Mouse (Mus musculus): Measurements from ENCODE around the gene Calm4.

The Calm4 gene

GRCm38 (mm10) chr13:3861251-3861650, 23.7 kb downstream of the Calm4 start:
- DNase-seq, result no peak

- no peak for DNase-seq
These were observed 24.8 kb downstream of the Calm4 start for GRCm38 (mm10) chr13:3862325-3862724.

- no peak for DNase-seq
These were observed 25.5 kb downstream of the Calm4 start for GRCm38 (mm10) chr13:3862922-3863580.

DNA sequence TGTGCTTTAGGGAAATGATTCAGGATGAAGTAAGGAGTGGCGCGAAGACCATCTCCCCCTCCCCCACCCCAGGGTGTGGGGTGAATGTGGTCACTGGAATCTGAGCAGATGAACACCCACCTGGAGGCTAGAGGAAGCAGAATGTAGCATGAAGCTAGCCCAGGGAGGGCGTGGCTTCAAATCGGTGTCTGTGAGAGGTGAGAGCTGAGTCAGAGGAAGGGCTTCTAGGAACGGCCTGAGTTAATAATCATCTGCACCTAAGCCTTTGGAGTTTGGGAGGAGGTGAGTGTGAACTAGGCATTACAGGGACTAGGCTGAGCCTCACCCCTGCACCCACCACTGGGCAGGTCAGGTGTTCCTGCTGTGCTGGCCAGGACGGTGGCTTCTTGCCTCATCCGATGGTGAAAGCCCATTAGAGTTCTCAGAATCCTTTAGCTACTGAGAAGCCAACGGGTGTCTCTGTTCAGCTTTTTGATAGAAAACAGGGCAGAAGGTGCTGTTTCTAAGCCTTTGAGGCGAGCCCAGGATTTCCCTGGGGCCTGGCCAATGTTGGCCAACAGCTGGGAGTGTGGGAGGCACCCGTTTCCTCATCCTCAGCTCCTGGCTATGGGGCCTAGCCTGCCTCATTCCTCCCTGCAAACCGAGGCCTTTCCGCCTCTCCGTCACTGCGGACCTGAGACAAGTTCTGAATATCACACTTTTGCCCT, 28.2 kb downstream of the Calm4 start:
- peak; percentile 8 for DNase-seq

GRCm38 (mm10) chr13:3866355-3867052, 28.9 kb downstream of the Calm4 start:
- DNase-seq, result no peak

GRCm38 (mm10) chr13:3867158-3867557, 29.6 kb downstream of the Calm4 start:
- no peak for DNase-seq

DNA sequence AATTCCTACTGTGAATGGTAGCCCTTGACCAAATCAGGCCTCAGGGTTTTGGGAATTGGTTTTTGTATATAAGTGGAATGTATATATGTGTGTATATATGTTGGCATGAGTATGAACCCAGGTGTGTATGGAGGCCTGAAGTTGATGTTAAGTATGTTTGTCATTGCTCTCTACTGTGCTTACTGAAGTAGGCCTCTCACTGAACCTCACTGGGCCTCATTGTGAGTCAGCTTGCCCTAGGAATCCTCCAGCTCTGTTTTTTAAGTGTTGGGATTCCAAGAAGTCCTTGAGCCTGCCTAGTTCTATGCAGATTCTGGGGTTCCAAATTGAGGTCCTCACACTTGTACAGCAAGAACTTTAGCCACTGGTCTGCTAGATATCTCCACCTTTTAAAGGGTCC, 32.3 kb downstream of the Calm4 start:
- no peak for DNase-seq

GRCm38 (mm10) chr13:3872832-3873231, 35.3 kb downstream of the Calm4 start:
- DNase-seq, result no peak

DNA sequence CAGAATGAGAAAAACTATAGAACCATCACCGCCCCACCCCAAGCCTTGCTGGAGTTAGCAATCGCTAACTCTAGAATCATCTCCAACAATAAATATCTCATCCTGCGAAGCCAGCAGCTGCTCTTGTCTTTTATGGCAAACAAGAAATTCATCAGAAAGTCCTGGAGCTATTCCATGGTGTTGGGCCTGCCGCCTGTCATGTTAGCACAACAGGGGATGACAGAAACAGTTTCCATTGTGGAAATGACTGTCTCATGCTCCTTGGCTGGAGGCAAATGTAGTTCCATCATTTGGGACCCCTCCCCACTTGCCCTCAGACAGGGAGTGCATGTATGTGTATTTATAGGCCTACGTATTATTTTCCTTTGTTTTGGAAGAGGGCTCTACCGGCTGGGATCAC, 38.9 kb downstream of the Calm4 start:
- no peak for DNase-seq

DNA sequence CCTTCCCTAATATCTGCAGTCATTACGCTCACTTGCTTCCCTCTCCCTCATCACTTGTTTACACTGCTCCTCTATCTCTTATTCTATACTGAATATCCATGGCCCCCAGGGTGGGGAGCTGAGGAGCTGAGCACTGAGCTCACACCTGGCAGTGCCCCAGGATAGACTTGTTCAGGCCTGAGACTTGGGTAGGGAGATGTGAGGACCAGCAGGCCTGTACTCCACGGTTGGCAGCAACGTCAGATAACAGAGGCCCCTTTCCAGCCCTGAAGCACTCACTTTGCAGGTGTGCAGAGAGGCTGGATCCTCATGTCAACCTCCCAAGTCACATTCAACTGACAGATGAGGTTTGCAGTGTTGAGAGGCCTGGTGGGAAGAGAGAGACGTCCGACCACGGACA, 39.6 kb downstream of the Calm4 start:
- DNase-seq, result no peak

DNA sequence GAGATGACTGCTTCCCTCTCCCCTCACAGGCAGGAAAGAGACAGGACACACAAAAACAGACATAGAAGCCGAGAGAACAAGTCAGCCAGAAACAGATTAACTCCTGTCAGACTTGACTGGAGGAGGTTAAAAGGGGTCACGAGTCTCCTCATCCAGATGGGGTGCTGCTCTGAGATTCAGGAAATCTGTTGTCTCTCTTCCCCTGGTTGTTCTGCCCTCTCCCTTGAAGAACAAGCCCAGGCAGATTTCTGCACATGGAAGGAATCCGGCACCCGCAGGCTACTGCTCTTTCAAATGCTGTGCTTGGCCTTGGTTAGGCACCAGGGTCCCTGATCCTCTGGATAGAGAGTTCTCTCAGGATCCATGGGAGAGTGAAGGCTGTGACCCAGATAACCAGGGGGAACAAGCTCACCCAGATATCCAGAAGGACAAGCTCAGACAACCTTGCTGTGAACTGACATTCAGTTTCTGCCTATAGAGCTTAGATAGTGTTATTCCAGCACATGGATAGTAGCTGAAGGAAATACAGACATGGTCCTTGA, 40.2 kb downstream of the Calm4 start:
- no peak for DNase-seq

DNA sequence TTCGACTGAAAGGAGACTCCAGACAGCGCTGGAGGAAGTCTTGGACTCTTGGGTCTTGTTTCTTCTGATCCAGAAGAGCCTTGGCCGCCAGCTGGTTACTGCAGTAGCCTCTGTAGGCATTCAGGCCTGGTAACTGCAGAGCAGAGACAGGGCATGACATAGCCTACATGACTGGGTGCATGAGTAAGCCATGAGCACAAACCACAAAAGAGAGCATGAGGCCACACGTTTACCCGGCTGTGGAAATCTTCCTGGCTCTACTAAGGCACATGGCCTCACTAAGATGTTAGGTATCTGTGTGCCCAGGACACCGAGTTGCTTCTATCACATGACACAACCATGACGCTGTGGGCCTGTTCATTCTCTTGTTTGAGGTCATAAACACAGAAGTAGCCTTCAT, 49.1 kb downstream of the Calm4 start:
- no peak for DNase-seq
